Mouse (Mus musculus) C2C12 (cell line): ENCODE data around the gene Coro2b.

Experiments
- CEBPB ChIP-seq: IDR thresholded peaks from one replicate; pipeline ENCODE4 v1.6.1; 2011; ENCODE audit warnings: low read depth, mild to moderate bottlenecking, control low read depth, moderate library complexity
- CTCF ChIP-seq: IDR thresholded peaks from one replicate; pipeline ENCODE4 v1.5.1; 2011; ENCODE audit not compliant: control insufficient read depth, insufficient read depth, insufficient read length

- TF ChIP-seq CEBPB = no peak
- no peak for TF ChIP-seq CTCF
Observed at GRCm38 (mm10) chr9:62393531-62393930, 143.3 kb downstream of the Coro2b start.
